Mouse (Mus musculus): ENCODE measurements at regions not wholly inside any gene's neighbourhood (a gene's known extent, or its start where the extent isn't known, plus 50 kb on each side); places are given as distances from the start of the nearest gene placed in this dataset.

DNA sequence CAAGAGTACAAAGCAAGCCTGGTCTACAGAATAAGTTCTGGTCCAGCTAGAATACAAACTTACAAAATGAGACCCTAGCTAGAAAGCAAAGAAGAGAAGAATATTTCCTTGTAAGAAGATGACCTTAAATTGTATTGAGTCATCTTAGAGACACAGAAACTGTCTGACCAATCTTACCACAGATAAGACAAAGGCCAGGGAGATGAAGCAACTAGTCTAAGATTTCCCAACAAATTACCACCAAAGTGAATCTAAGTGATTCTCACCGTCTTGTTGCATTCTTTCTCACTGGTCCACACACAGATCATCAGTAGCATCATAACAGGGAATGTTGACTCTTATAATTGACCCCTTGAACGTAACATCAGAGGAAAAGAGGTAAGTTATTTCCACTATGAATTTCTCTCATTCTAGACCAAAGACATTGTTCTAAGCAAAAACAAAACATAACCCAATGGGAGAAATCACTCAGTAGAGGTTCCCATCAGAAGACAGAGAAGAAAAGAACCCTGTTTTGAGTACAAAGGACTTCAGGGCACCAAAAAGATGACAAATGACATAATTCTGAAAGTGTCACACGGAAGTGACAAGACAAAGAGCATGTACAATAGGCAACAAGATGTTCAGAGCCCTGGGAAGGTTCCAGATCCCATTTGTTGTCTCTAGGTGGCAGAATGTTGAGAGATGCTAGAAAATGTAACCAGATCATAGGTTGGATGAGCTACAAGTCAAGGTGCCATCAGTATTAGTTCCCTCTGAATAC lies 107.0 kb upstream of the Cpeb2 start:
- no peak for DNase-seq (ENCODE audit: low read depth, low spot score)
- no peaks in the 10 kb centered on the region for H3K36me3 ChIP-seq (ENCODE audit: control insufficient read depth, insufficient read depth, low read length, poor library complexity, severe bottlenecking)
- H3K27me3 ChIP-seq (ENCODE audit: control insufficient read depth, insufficient read depth, low read length, poor library complexity, severe bottlenecking), result no peaks in the 10 kb centered on the region

DNA sequence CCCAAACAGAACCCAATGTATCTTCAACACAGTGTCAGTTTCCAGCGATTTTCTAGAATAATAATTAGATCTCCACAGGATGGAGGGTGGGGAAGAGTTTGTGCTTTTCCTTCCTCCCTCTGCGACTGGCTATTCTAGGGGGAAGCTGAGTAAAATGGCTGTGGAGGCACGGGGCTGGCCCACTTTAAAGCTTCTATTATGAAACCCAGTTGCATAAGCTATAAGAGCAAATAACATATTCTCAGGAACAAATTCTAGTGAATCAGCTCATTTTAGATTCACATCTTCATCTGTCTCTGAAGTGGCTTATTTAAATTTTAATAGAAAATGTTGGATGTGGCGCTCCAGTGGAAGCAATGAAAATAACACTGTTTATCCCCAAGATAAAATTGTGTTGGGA lies 102.6 kb upstream of the Cpeb2 start:
- Histone ChIP-seq H3K36me3 (ENCODE audit: control insufficient read depth, insufficient read depth, low read length, poor library complexity, severe bottlenecking) (no peaks in the 10 kb centered on the region), H3K27me3 (ENCODE audit: control insufficient read depth, insufficient read depth, low read length, poor library complexity, severe bottlenecking) (no peaks in the 10 kb centered on the region)
- no peak for DNase-seq (ENCODE audit: low read depth, low spot score)

DNA sequence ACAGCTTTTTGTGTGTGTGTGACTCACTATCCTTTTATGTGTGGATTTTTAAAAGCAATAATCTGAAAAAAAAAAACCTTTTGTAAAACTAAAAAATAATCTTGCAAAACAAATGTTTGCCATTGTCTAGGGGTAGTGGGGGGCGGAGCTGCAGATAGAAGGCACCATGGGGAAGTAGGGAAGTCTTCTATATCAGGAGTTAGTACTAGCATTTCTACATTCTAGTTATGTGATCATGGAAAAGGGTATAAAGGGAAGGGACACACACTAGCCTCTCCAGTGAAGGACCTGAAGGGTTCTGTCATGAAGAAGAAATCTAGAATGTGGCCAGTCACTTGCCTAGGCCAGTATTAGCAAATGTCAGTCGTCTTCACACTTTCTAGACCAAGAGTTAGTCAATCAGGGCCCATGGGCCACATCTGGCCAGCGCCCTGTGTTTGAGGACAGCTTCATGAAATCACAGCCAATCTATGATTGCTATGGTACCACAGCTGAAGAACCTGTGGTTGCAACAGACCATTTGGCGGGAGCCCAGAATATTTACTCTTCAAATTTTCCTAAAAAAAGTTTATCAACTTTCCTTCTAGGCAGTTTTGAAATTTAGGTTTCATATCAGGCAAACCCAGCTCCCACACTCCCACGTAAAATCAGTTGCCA lies 101.9 kb upstream of the Cpeb2 start:
- Histone ChIP-seq H3K36me3 (ENCODE audit: control insufficient read depth, insufficient read depth, low read length, poor library complexity, severe bottlenecking) (no peaks in the 10 kb centered on the region), H3K27me3 (ENCODE audit: control insufficient read depth, insufficient read depth, low read length, poor library complexity, severe bottlenecking) (no peaks in the 10 kb centered on the region)
- no peak for DNase-seq (ENCODE audit: low read depth, low spot score)

DNA sequence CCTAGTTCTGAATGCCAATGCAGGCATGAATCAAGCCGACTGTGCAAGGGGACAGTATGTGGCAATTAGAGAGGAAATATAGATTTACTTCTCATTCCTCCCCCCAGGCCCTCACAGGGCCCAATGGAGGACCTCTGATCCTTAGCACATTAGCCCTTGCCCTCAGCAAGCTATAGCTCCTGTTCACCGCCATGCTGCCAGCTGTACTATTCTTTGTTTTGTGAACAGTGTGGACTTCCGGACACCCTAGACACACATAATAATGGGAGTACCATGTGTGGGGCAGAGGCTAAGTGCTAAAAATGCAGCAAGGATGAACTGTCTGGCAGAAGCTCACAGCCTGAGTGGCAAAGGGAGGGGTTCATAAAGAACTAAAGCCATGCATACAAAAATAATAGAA lies 99.3 kb upstream of the Cpeb2 start:
- DNase-seq (ENCODE audit: low read depth, low spot score), result no peak

DNA sequence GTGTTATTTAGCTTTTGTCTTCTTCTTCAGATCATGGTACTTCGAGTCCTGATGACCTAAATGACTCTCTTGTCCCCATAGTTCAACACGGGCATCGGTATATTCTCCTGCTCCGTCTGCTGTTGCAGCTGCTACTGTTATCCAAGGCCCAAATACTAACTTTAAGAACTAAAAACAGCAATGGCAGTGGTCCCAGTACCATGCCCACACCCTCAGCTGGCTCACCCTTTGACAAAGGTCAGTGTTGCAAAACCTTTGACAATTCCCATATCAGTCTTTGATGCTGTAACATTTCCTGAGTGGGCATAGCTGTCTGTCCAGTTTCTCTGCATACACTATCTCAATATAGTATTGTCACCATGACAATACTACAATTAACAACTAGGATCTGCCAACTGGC lies 96.8 kb upstream of the Cpeb2 start:
- no peaks in the 10 kb centered on the region for H3K36me3 ChIP-seq (ENCODE audit: control insufficient read depth, insufficient read depth, low read length, poor library complexity, severe bottlenecking)
- no peak for DNase-seq (ENCODE audit: low read depth, low spot score)
- no peaks in the 10 kb centered on the region for H3K27me3 ChIP-seq (ENCODE audit: control insufficient read depth, insufficient read depth, low read length, poor library complexity, severe bottlenecking)

More for the DNA sequence above, 99.3 kb upstream of the Cpeb2 start:
- H3K36me3 ChIP-seq (ENCODE audit: control insufficient read depth, insufficient read depth, low read length, poor library complexity, severe bottlenecking), result no peaks in the 10 kb centered on the region
- no peaks in the 10 kb centered on the region for H3K27me3 ChIP-seq (ENCODE audit: control insufficient read depth, insufficient read depth, low read length, poor library complexity, severe bottlenecking)

DNA sequence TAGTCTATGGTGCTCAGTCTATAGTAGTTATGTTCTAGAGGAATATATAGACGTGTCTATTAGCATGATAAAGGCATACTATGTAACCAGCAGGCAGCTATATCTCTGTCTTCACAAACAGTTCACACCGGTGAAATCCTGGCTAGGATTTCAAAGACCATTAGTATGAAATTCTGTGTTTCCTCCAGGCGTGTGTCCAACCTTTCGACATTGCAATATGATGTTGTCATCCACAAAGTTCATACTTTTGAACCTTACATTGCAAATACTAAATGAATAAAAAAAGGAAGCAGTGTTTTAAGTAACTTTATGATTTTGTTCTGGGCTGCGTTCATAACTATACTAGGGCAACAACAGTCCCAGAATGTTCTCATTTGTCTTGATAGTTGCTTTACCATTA lies 95.2 kb upstream of the Cpeb2 start:
- no peaks in the 10 kb centered on the region for H3K27me3 ChIP-seq (ENCODE audit: control insufficient read depth, insufficient read depth, low read length, poor library complexity, severe bottlenecking)
- DNase-seq (ENCODE audit: low read depth, low spot score), result no peak
- H3K36me3 ChIP-seq (ENCODE audit: control insufficient read depth, insufficient read depth, low read length, poor library complexity, severe bottlenecking), result no peaks in the 10 kb centered on the region

DNA sequence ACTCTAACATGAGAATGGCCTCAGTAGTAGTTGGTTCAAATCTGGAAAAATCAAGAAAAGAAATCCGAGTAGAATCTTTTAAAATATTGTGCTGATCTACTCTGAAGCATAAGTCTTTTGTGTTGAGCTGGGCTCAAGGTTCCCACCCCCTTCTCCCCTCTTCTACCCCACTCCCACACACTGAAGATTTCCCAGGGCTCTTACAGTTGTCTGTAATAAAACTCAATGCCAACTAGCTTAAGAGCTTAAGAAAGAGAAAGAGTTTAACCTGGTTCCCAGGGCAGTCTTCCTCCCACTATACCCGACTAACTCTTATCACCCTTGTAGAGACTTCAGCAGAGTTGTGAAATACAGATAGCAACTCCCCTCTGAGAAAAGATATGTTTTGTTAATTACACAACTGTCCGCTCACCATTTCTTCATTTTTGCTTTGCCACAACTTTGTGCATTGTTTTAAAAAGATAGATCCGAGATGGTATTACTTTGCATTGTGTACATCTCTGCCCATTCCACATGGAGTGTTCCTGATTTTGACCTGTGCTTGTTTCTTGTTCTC lies 94.0 kb upstream of the Cpeb2 start:
- Histone ChIP-seq H3K27me3 (ENCODE audit: control insufficient read depth, insufficient read depth, low read length, poor library complexity, severe bottlenecking) (no peaks in the 10 kb centered on the region), H3K36me3 (ENCODE audit: control insufficient read depth, insufficient read depth, low read length, poor library complexity, severe bottlenecking) (no peaks in the 10 kb centered on the region)
- no peak for DNase-seq (ENCODE audit: low read depth, low spot score)

DNA sequence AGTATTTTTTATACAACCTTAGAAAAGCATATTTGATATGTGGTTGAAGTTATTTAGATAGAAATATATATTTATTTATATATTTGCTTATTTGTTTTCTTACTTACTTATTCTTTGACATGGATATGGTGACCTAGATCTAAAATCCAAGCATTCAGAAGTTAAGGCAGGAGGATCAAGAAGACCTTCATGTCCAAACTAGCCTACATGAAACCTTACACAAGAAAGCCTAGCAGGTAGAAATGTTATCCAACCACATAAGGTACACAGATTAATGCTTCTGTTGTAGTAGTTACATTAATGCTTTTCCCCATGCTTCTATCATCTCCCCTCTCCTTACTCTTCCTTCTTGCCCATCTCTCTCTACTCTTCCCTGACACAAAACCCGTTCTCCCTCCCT lies 93.2 kb upstream of the Cpeb2 start:
- DNase-seq (ENCODE audit: low read depth, low spot score), result no peak
- Histone ChIP-seq H3K36me3 (ENCODE audit: control insufficient read depth, insufficient read depth, low read length, poor library complexity, severe bottlenecking) (no peaks in the 10 kb centered on the region), H3K27me3 (ENCODE audit: control insufficient read depth, insufficient read depth, low read length, poor library complexity, severe bottlenecking) (no peaks in the 10 kb centered on the region)

DNA sequence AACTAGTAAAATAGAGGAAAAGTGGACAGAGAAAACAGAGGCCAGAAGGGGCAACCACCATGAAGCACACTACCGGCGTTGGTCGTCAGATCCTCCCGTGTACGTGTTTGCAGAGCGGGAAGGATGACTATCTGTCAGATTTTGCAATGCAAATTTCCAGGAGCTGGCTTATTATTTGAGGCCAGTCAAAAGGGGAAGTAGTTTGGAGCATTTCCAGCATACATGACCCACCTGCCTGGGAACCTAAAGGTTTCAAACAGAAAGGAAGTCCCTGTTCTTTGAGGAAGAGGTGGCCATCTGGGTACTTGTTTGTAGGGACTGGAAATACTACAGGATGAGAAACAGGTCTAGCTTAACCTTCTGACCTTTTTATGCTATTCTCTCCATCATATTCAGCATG lies 87.0 kb upstream of the Cpeb2 start:
- no peaks in the 10 kb centered on the region for H3K27me3 ChIP-seq (ENCODE audit: control insufficient read depth, insufficient read depth, low read length, poor library complexity, severe bottlenecking)
- H3K36me3 ChIP-seq (ENCODE audit: control insufficient read depth, insufficient read depth, low read length, poor library complexity, severe bottlenecking), result no peaks in the 10 kb centered on the region
- DNase-seq (ENCODE audit: low read depth, low spot score), result peak; percentile 30

DNA sequence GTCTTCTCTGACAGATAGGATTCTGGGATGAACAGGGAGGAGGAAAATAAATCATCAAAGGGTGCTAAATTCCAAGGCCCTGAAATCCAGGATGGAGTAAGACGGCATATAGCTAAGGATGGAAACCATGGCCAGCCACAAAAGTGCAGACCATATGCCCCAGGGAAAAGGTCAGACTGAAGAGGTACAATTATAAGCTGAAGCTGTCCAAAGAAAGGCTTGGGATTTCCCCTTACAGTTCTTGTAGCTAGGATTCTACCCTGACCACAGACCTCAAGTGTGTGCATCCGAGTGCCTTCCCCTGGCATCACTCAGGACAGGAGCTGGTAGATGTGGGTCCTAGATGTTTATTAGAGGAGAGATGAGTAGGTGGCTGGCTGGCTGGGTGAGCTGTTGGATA lies 86.0 kb upstream of the Cpeb2 start:
- Histone ChIP-seq H3K36me3 (ENCODE audit: control insufficient read depth, insufficient read depth, low read length, poor library complexity, severe bottlenecking) (no peaks in the 10 kb centered on the region), H3K27me3 (ENCODE audit: control insufficient read depth, insufficient read depth, low read length, poor library complexity, severe bottlenecking) (no peaks in the 10 kb centered on the region)
- no peak for DNase-seq (ENCODE audit: low read depth, low spot score)

DNA sequence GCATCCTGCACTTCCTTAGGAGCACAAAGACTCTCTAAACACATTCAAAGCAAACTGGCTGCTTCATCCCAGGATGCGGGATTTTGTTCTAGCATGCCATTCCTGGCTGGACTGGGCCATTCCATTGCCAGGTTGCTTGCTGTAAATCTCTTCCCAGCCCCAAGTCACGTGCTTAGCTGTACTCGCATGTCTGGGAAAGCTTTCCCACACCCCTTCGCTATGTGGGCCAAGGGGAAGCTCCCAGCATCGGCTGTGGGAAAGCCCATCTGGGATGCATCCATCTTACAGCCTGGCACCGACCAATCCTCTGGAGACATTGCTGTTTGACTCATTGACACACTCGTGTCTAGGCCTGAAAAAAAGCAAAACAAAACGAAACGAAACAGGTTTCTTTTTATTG lies 84.5 kb upstream of the Cpeb2 start:
- H3K36me3 ChIP-seq (ENCODE audit: control insufficient read depth, insufficient read depth, low read length, poor library complexity, severe bottlenecking), result no peaks in the 10 kb centered on the region
- no peaks in the 10 kb centered on the region for H3K27me3 ChIP-seq (ENCODE audit: control insufficient read depth, insufficient read depth, low read length, poor library complexity, severe bottlenecking)
- DNase-seq (ENCODE audit: low read depth, low spot score), result no peak

DNA sequence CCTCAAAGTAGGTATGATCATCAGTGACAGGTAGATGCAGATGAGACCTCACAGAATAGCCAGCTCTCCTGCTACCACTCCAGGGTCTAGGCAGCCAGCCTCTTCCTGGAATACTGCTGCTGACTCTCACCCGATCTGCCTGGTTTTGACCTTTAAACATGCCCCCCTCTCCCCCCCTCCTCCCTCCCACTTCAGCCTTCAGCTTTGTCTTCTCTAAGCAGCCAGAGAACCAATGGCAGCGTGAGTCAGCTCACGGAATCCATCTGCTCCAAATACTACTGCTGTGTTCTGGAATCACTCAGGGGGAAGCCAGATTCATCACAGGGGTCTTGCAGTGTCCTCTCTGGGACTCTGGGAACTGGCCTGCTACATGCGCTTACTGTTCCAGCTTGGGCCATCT lies 83.4 kb upstream of the Cpeb2 start:
- Histone ChIP-seq H3K36me3 (ENCODE audit: control insufficient read depth, insufficient read depth, low read length, poor library complexity, severe bottlenecking) (no peaks in the 10 kb centered on the region), H3K27me3 (ENCODE audit: control insufficient read depth, insufficient read depth, low read length, poor library complexity, severe bottlenecking) (no peaks in the 10 kb centered on the region)
- no peak for DNase-seq (ENCODE audit: low read depth, low spot score)

DNA sequence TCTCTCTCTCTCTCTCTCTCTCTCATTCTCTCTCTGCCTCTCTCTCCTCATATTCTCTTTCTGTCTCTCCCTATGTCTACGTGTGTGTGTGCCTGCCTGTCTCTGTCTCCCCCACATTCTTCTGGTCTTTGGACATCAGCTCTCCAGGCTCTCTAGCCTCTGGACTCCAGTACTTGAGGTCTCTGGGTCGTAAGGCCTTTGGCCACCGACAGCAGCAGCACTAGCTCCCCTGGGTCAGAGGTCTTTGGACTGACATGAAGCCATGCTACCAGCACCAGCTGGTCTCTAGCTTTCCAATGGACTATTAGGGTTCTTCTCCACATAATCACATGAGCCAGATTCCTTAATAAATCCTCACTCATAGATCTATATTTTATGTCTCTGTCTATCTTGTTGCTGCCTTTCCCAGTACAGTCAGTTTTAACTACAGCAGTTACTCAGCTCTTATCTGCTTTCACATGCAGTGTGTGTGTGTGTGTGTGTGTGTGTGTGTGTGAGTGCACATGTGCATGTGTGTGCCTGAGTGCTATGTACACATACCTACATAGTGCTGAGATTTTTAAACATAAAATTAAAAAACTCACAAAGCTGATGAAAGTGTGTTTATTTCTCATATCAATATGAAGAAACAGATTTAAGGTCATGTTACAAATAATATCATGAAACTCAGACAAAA lies 81.7 kb upstream of the Cpeb2 start:
- DNase-seq (ENCODE audit: low read depth, low spot score), result no peak
- H3K27me3 ChIP-seq (ENCODE audit: control insufficient read depth, insufficient read depth, low read length, poor library complexity, severe bottlenecking), result no peaks in the 10 kb centered on the region
- H3K36me3 ChIP-seq (ENCODE audit: control insufficient read depth, insufficient read depth, low read length, poor library complexity, severe bottlenecking), result no peaks in the 10 kb centered on the region

DNA sequence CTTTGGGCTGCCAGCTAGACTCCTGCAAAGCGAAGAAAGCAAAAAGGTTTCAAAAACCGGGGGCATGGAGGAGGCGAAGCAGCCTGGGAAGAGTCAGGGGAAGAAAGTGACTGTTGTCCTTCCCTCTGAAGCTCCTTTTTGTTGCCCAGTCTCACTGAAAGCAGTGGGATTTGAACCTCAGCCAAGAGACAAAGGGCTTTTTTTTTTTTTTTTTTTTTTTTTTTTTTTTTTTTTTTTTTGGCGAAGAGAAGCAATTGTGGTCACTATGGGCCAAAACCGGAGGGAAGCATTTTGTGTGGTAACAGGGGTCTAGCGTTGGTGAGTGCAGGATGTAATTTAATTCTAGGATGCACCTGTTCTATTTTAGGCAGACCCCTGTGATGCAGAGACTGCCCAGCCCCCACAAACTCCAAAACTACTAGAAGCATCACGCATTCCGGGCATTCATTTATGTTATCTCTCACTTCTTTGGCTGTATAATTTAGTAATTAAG lies 80.8 kb upstream of the Cpeb2 start:
- no peaks in the 10 kb centered on the region for H3K36me3 ChIP-seq (ENCODE audit: control insufficient read depth, insufficient read depth, low read length, poor library complexity, severe bottlenecking)
- no peaks in the 10 kb centered on the region for H3K27me3 ChIP-seq (ENCODE audit: control insufficient read depth, insufficient read depth, low read length, poor library complexity, severe bottlenecking)
- DNase-seq (ENCODE audit: low read depth, low spot score), result no peak

DNA sequence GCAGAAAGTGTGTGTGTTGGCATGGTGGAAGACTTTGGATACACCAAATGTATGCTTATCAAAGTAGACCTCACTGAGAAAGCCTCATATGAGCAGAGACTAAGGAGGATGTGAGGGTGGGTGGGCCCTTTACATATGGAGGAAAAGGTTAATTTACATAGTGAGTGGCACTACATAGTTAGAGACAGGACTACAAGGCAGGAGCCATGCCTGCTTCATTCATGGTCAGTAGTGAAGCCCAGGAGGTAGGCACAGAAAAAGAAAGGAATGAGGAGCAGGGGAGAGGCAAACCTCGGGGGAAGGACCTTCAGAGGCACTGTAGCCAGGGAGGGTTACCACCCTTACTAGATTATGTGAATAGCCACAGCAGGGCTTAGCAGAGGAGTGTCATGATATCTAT lies 80.1 kb upstream of the Cpeb2 start:
- DNase-seq (ENCODE audit: low read depth, low spot score), result no peak
- Histone ChIP-seq H3K36me3 (ENCODE audit: control insufficient read depth, insufficient read depth, low read length, poor library complexity, severe bottlenecking) (no peaks in the 10 kb centered on the region), H3K27me3 (ENCODE audit: control insufficient read depth, insufficient read depth, low read length, poor library complexity, severe bottlenecking) (no peaks in the 10 kb centered on the region)

All from splenic B cell, adult 2 months (primary cell).